Mouse (Mus musculus) WW6 (cell line): Measurements from ENCODE around the gene Foxp1.

Source experiments
- DNase-seq: peaks from one replicate; pipeline ENCODE4 v3.0.0-alpha.2; 2013; ENCODE audit warnings: low read depth, low spot score

Gene Foxp1

GRCm38 (mm10) chr6:99521038-99521640, 1.4 kb downstream of the Foxp1 start:
- DNase-seq, result no peak

- no peak for DNase-seq
Observed at GRCm38 (mm10) chr6:99520676-99521037, 1.9 kb downstream of the Foxp1 start.

DNA sequence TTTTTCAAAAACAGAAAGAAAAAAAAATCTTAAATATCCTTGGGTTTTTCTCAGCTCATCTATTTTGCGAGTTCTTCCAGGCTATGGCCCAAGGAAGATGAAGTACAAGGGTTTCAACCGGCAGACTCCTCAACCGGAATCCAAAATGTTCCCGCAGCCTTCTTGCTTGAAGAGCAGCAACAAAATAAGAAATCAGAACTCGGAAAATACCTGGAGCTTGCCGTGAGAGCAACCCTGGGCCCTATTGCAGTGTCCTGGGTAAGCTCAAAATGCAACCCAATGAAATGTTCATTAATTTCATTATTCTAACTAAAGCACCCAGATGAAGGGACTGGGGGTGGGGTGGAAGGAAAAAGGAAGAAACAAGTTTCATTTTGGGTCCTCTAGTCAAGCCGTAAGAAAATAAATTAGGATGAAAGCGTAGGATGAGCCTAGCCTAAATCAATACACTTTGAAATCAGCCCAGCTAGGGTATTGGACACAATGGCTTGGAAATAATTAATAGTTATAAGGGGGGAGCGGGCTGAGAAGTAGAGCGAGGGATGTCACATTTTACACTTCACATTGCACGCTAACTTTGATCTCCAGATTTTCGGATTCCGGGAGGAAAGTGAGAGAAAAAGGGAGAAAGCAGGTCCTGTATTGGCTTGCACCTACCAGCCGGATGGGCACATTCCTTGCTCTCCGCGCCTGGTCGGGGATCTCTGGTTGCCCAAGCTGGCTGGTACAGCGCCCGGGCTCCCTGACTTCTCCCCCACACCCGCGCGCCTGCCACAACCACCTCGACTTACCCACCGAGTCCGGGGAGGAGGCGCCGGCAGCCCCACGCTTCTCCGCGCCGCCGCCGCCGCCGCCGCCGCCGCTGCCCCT, 2.5 kb downstream of the Foxp1 start:
- no peak for DNase-seq

- DNase-seq, result no peak
Observed at GRCm38 (mm10) chr6:99519052-99519451, 3.5 kb downstream of the Foxp1 start.

DNA sequence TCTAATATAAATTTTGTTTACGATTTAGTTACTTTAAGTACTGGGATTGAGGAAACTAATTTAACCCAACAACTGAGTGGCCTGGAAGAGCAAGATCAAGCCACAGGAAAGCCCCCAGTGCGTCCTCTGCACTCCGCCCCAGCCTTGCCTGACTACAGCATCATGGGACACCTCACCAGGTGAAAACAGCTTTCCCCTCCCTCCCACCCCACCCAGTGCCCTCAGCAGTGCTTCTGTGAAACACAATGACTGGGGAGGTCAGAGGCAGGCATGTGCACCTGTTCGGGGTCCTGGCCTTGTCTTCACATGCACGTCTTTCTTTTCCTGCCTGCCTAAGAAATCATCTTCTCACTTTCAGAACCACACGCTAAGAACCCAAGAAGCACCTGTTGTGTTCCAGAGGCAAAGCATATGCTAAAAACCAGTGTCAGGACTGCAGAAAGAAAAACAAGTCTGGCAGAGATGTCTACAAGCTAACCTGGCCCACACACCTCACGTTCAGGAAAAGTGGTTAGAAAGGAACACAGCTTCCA, 6.8 kb downstream of the Foxp1 start:
- no peak for DNase-seq

DNA sequence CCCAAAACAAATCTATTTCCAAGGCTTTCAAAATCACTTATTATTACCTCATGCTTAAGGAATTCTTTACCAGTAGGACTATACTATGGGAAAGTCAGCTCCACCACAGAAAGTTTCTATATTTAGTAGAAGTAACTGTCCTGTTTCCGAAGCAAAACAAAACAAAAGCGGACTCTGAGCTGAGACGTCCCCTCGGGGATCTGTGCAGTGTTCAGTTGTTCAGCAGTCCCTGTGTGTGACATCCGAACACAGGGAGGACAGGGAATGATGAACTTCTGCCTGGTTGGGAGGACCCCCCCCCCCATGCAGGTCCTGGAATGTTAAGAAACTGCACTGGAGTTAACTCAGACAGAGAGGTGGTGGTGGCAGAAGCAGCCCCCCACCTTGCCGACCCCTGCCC, 10.7 kb downstream of the Foxp1 start:
- no peak for DNase-seq

GRCm38 (mm10) chr6:99509189-99509592, 13.3 kb downstream of the Foxp1 start:
- DNase-seq, result no peak

DNA sequence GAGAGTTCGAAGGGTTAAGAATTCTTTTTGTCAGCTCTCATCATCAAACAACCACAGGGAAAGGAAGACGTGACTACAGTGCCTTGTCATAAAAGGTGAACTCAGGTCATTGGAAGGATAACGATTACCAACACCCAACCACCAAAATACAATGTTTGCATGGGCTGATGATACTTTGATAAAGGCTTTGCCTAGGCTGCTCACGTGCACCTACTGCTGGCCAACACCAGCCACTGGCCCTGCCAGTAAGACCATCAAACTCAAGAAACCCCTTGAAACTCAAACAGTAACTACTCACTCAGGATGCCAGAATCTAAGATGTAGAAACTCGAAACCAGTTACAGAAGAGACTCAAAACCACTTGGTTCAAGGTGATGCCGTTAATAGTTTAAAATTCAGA, 15.7 kb downstream of the Foxp1 start:
- no peak for DNase-seq

DNA sequence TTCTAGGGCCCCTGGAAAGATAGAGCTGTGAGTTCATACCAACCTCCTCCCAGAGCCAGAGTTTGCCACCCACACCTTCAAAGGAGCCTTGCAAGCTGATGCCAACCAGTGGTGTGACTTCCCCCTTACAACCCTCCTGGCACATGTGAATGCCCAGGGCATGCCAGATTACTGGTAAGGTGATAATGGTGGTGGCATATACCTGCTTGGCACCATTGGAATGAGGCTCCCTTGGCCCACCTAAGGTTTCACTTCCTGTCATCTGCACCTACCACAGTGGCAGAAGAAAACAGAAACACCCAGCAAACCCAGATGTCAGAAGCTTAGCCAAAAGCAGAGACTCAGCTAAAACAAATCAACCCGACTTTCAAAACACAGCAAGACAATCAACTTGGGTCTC, 18.8 kb downstream of the Foxp1 start:
- no peak for DNase-seq

- no peak for DNase-seq
Observed at GRCm38 (mm10) chr6:99502727-99503126, 19.8 kb downstream of the Foxp1 start.

GRCm38 (mm10) chr6:99502314-99502713, 20.2 kb downstream of the Foxp1 start:
- no peak for DNase-seq

GRCm38 (mm10) chr6:99500570-99501270, 21.8 kb downstream of the Foxp1 start:
- DNase-seq, result no peak

DNA sequence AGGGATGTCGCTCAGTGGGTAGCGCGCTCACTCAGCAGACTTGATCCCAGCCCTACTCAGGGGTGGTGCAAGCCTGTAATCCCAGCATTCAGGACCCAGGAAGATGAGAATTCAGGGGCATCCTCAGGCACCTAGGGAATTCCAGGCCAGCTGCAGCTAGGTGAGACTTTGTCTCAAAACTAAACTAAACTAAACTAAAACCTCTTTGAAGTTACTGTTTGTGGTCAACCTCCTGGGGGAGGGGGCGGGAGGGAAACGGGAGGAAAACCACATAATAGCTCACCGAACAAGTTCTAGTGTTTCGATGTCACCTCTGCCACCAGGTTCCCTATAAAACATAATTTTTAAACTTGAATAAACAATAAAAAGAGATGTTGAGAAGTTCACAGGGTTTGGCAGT, 24.4 kb downstream of the Foxp1 start:
- DNase-seq, result no peak

GRCm38 (mm10) chr6:99496114-99496513, 26.4 kb downstream of the Foxp1 start:
- DNase-seq, result no peak

- DNase-seq, result no peak
Observed at GRCm38 (mm10) chr6:99492937-99493336, 29.6 kb downstream of the Foxp1 start.

GRCm38 (mm10) chr6:99491979-99492544, 30.5 kb downstream of the Foxp1 start:
- no peak for DNase-seq

- no peak for DNase-seq
Observed at GRCm38 (mm10) chr6:99491146-99491545, 31.4 kb downstream of the Foxp1 start.

GRCm38 (mm10) chr6:99489900-99490648, 32.4 kb downstream of the Foxp1 start:
- no peak for DNase-seq

- DNase-seq, result no peak
Observed at GRCm38 (mm10) chr6:99489423-99489822, 33.1 kb downstream of the Foxp1 start.

DNA sequence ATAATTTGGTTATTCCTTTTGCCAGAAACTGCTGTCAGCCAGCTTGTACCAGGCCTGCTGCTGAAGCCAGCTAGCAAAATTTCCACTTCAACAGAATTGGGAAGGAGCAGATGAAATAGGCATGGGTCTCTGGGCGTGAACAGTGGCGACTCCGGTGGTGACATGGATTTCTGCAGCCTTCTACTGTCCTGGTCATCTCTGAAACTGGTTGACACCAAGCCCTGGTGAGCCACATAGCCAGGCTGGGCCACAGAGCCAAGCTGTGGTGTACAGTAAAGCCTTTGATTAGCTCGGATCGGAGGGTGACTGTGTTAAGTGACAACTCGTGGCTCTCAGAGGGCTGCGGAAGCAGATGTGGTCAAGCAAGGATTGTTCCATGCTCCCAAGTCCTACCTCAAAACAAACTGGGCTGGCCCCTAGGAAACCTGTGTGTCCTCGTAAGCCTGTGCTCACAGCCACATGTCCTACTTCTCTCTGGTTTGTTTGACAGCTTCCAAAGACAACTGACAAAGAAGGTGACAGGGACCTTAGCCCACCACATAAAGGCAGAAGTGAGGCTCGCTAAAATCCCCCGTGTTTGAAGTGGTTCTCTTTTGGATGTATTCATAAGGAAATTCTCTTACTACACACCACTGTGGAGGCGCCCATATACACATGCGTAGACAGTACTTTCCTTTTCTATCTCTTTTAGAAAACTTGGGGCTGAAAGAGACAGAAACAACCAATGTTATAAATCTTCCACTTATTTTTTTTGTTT, 36.5 kb downstream of the Foxp1 start:
- DNase-seq, result no peak
